Mouse (Mus musculus) heart, postnatal 4 days (tissue): Measurements from ENCODE around the gene Stab1. TPM values are rescaled to one million over a fixed set of nuclear protein-coding genes. Genes with fewer than 3 reads are reported as not detected.

Source experiments
- DNase-seq: peaks from one replicate; pipeline ENCODE4 v3.0.0; 2021
- total RNA-seq, 2 experiments: library from RNA; stranded (reverse); gene quantifications; 2 replicates each; pipeline ENCODE4 v1.2.3; 2021

Gene Stab1
- total RNA-seq, result 10 to 100 TPM; 77.1 to 84.3 TPM

DNA sequence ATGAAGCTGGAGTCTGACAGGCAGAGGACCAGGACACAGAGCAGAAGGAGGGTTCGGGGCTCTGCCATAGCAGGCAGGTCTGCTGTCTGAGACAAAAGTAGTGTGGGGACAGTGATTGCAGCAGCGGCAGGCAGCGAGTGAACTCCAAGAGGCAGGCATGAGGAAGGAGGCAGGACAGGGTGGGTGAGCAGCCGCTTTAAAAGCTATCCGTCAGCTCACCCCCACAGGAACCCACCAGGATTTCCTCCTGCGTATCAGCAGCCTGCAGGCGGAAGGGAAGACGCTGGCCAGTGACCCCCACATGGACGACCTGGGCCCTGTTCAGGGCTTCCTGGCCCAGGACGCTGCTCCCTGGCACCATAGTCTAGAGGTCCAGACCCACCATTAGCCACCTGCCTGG, at the start of gene Stab1:
Gene Stab1 (minus strand): TSS at position 217 of the 400 bp plus-strand sequence.
- peak; percentile 66 for DNase-seq

- DNase-seq, result peak; percentile 82
These were observed 49.2 kb upstream of the Stab1 start, which contains the start of gene Sema3g for GRCm38 (mm10) chr14:31217666-31218065. TSS of gene Sema3g (plus strand) at chr14:31217860.

GRCm38 (mm10) chr14:31216846-31217245, 48.4 kb upstream of the Stab1 start, which contains the start of gene Nisch:
TSS of gene Nisch (minus strand) at chr14:31216946.
- DNase-seq, result no peak

DNA sequence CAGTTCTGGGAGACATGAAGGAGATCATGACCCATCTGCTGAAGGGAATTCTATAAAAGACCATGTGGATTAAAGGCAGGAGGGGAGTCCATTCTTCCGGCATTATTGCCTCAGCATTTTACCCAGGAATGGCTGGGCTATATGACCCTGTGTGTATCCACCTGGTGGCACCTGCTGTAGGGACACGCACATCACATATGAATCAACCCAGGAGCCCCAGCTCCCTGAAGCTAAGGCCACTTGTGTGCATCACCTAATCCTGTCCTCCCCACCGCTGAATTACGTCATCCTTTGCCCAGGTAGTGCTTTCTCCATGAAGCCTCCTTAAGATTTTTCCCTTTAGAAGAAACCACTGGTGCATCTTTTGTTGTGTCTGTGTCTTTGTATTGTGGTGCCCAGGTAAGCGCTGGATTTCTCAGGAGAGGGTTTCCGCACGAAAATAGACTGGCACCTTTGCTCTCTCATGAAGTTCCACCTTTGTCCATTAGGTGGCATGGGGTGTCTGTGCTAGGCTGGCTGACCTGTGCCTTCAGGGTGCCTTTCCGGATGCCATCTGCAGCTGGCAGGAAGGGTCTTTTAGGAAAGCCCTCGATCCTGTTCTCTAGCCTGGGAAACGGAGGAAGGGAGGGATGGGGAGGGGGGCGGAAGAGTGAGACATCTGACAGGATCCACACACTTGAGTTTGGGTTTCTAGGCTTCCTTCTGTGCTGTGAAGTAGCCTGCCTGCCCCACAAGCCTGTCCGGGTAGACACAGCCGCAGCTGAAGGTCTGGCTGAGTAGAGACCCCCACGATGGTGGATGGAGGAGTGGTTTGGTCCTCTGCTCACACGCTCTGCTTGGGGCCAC, 46.9 kb upstream of the Stab1 start:
- peak; percentile 83 for DNase-seq

DNA sequence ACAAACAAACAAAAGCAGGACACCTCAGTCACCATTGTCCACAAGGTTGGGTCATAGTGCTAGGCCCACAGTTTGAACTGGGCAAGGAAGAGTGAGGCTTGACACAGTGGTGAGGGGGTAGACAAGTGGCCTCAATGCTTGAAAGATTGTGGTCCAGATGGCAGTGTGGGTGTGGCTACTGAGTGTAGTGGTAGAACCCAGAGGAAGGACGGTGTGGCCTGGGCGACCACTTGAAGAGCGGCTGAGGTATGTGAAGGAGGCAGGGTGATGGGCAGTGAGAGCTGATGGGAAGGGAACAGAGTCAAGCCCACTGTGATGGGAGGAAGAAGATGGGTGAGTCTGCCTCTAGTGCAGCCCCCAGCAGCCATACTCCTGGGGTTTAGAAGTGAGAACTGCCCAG, 46.2 kb upstream of the Stab1 start:
- DNase-seq, result no peak

- no peak for DNase-seq
These were observed 45.4 kb upstream of the Stab1 start for GRCm38 (mm10) chr14:31213868-31214267.

- no peak for DNase-seq
These were observed 44.1 kb upstream of the Stab1 start for GRCm38 (mm10) chr14:31212499-31212898.

GRCm38 (mm10) chr14:31211854-31212253, 43.4 kb upstream of the Stab1 start:
- DNase-seq, result no peak

- peak; percentile 85 for DNase-seq
These were observed 40.7 kb upstream of the Stab1 start for GRCm38 (mm10) chr14:31209133-31209557.

DNA sequence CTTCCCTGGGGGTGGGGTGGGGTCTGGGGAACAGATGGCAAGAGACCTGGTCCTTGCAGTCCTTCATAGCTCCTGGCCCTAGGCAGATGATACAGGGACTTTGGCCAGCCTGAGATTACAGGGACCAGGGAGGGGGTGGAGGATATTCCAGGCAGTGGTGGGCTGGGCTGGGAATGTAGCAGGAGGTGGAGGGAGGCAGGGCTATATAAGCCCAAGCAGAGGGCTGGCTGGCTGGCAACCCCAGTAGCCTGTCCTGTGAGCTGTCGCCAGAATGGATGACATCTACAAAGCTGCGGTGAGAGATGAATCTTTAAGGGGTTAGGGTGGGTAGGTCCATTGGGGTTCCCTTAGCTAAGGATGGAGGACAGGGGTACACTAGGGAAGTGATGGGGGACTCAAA, 39.6 kb upstream of the Stab1 start, which contains the start of gene Tnnc1:
Gene Tnnc1 (plus strand): TSS at position 229 of the 400 bp plus-strand sequence.
- peak; percentile 82 for DNase-seq

DNA sequence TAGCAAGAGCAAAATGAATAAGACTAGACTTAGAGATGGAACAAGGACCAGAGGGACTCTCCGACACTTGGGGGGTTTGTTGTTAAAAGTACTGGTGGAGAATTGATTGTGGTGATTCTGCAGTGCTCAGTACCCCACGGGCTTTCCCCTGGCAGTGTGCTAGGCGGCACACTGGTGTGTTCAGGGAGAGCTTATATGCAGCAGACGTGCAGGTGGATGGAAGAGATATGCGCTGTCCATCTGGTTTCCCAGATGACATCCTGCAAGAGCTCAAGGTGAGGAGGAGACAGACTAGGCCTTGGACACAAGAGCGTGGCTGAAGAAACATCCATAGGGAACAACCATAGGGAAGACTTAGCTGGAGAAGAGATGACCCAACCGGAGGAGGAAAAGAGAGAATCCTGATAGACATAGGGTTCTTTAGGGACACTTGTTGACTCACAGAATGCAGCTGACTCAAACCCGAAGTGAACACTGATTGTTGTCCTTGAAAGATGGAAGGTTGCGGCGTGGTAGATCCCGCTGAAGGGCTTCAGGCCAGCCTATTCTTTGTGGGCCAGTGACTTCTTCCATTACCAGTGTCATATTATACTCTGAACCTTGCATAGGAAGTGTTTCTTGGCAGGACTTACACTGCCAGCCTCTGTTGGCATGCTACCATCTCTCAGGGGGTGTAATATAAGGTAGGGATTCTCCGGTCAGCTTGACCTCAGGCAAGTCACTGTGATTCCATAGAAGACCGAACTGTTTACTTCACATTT, 38.8 kb upstream of the Stab1 start:
- DNase-seq, result peak; percentile 49

DNA sequence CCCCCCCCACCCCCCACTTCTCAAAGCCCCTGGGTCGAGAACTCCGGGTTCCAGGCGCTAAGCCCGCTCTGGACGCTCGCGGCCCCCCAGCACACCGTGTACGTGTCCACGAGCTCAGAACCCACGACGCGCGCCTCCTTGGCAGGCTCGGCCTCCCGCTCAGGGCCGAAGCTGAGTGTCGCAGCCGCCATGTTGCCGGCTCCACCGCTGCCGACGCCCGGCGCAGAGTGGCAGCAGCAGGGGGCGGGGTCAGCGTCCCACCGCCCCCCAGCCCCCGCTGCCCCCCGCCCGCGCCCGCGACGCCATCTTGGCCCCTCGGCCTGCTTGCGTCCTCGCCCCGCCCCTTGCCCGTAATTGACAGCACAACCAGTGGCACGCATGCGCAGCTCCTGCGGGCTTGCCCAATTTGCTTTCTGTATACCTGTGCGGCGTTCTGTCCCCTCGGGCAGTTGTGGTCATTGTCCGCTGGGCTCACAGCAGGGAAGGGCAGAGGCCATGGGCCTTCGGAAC, 38.1 kb upstream of the Stab1 start:
- peak; percentile 98 for DNase-seq

GRCm38 (mm10) chr14:31205562-31206467, 37.4 kb upstream of the Stab1 start:
- DNase-seq, result peak; percentile 76

DNA sequence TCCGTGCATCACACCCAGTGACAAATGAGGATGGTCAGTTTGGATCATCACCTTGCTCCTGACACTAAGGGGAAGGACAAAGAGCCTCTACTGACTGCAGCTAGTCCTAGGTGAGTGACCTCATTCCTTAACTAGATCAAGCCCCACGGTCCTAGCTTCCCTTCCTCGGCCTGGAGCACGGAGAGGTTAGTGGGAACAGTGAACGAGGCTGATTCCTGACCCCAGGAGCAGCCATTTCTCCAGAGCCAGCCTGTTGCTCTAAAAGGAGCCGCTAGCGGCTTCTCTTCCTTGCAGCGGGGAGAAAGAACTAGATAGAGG, 36.8 kb upstream of the Stab1 start:
- DNase-seq, result no peak

GRCm38 (mm10) chr14:31204844-31205243, 36.4 kb upstream of the Stab1 start:
- DNase-seq, result no peak

DNA sequence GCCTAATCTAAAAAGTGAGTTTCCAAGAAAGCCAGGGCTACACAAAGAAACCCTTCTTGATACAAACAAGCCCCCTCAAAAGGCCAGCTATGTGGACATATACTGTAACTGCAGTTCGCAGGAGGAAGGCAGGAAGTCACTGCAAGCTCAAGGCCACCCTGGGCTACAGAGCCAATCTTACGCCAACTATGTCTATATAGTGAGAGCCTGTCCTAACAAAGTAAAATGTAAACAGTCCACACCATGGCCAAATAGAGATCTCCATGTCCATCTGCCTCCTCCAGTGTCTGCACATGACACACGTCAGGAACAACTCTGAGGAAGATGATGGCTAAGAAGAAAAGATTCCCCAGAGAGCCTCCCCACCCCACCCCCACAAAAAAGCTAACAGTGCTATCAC, 31.6 kb upstream of the Stab1 start:
- no peak for DNase-seq

DNA sequence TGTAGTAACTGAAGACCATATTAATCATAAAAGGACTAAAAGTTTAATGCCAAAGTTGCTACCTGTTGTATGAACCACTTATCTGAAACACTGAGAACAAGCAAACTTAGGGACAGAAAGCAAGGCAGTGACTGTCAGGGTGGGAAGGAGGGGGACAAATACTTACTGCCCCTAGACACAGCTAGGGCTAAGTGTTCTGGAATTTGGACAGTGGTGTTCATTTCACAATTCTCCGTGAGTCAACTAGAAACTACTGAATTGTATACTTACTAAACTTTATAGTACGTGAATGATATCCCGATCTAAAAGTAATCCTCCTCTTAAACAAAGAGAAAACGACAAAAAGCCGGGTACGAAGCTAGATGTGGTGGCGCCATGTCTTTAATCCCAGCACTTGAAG, 31.2 kb upstream of the Stab1 start:
- DNase-seq, result no peak

DNA sequence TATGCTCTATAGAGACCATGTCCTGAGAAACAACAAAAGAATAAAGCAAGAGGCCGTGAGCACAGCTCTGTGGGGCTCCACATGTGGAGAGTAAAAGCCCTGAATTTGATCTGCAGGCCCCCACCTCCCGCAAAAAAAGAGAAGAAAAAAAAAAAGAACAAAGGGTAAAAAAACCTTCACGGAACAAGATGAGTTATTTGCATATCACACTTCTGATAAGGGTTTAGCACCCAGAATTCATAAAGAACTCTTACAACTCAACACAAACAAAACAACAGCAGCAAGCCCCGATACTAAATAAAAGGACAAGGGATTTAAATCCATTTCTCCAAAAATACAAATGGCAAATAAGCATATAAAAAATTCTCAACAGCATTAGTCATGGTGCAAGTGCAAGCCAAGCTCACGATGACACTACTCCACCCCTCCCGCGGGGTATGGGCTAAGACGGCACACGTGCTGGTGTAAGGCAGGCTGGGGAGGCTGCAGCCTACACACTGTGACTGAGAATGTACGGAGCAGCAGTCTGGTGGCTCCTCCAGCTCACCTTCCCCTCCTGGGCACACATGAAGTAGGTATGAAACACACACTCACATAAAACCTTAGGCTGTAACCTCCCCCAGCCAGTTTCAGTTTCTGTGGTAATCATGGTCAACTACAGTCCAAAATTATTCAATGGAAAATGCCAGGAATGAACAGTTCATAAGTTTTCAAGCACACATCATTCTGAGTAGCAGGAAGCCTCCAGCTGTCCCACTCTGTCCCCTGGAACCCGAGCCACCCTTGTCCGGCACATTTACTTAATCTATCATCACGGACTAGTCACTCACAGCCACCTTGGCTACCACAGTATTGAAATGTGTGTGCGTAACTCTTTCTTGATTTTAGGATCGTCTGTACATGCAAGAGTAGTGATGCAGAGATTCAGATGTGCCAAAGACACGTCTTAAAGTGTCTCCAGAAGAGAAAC, 29.4 kb upstream of the Stab1 start:
- peak; percentile 68 for DNase-seq

GRCm38 (mm10) chr14:31195968-31196367, 27.5 kb upstream of the Stab1 start:
- DNase-seq, result no peak

GRCm38 (mm10) chr14:31195521-31195920, 27.1 kb upstream of the Stab1 start:
- no peak for DNase-seq
